Mouse (Mus musculus): ENCODE results near the gene Zfp503. TPM values are rescaled to one million over a fixed set of nuclear protein-coding genes. Genes with fewer than 3 reads are reported as not detected.

The Zfp503 gene
- total and polyA plus RNA-seq, 3 experiments: not detected

- Histone ChIP-seq H3K36me3 (replicated peaks in 1 of 2; ENCODE audit: control insufficient read depth in 1 of 2, insufficient read depth in 1 of 2, low read length in 1 of 2) (no peaks in the 10 kb centered on the region), H3K79me2 (replicated peaks; ENCODE audit: control insufficient read depth, extremely low read depth, insufficient read depth, poor library complexity, severe bottlenecking) (no peaks in the 10 kb centered on the region), H3K9ac (ENCODE audit: insufficient read depth, low read depth) (no peak overlapping the region), H3K4me1 (ENCODE audit: control insufficient read depth in 1 of 2, insufficient read depth in 2 of 2) (peaks cover 0 to 3% of the 10 kb centered on the region in 2 experiments; a peak in 2 of 4 replicates), H3K27ac (ENCODE audit: insufficient read depth, low read depth) (no peak overlapping the region), H3K4me2 (ENCODE audit: insufficient read depth, low read depth, poor library complexity, severe bottlenecking) (no peak overlapping the region), H3K4me3 (replicated peaks in 1 of 3; ENCODE audit: low read depth in 2 of 3, low read length in 2 of 3, poor library complexity in 1 of 3) (no peak overlapping the region), H3K9me3 (replicated peaks; ENCODE audit: low read length) (peaks cover 52% of the 10 kb centered on the region), H3K27me3 (replicated peaks) (no peaks in the 10 kb centered on the region)
- dilution Hi-C loops (cut with MboI; ENCODE audit: extremely low pct_ligation_motif_present, extremely low pct_unique_long_range_greater_than_20kb, low sequenced_read_pairs): no loop called here
- TF ChIP-seq POLR2AphosphoS2 (IDR thresholded peaks at IDR 0.05; ENCODE audit: low read depth, low read length) (no peak), SIN3A (IDR thresholded peaks at IDR 0.05; ENCODE audit: low read length) (no peak), MYC (IDR thresholded peaks at IDR 0.05; ENCODE audit: low read depth, low read length) (no peak), MAX (IDR thresholded peaks at IDR 0.05; ENCODE audit: low read length) (no peak), IRF4 (IDR thresholded peaks at IDR 0.05; ENCODE audit: low read depth, low read length) (no peak), JUND (conservative IDR thresholded peaks at IDR 0.05; ENCODE audit: low read depth, low read length) (no peak), SMC3 (IDR thresholded peaks at IDR 0.05; ENCODE audit: low read depth, low read length) (no peak), MAFK (IDR thresholded peaks at IDR 0.05; ENCODE audit: insufficient replicate concordance, low read length) (no peak), USF1 (IDR thresholded peaks at IDR 0.05; ENCODE audit: low read depth, low read length) (no peak)
- no peak for DNase-seq (ENCODE audit: extremely low read depth)
- in situ Hi-C loops (cut with MboI; ENCODE audit: low pct_ligation_motif_present, low pct_unique_long_range_greater_than_20kb, low sequenced_read_pairs): no loop called here
Measured at GRCm38 (mm10) chr14:21988577-21989290, 667 bp downstream of the Zfp503 start.

GRCm38 (mm10) chr14:21987660-21988576, 1.5 kb downstream of the Zfp503 start:
- peaks cover 53% of the 10 kb centered on the region for H3K9me3 ChIP-seq (replicated peaks; ENCODE audit: low read length)
- no peaks in the 10 kb centered on the region for H3K27me3 ChIP-seq (replicated peaks)
- H3K27ac ChIP-seq (ENCODE audit: insufficient read depth, low read depth): no peak overlapping the region
- dilution Hi-C loops (cut with MboI; ENCODE audit: extremely low pct_ligation_motif_present, extremely low pct_unique_long_range_greater_than_20kb, low sequenced_read_pairs) (no loop called here), in situ Hi-C loops (cut with MboI; ENCODE audit: low pct_ligation_motif_present, low pct_unique_long_range_greater_than_20kb, low sequenced_read_pairs) (no loop called here)
- no peaks in the 10 kb centered on the region for H3K36me3 ChIP-seq (replicated peaks in 1 of 2; ENCODE audit: control insufficient read depth in 1 of 2, insufficient read depth in 1 of 2, low read length in 1 of 2)
- no peak for DNase-seq (ENCODE audit: extremely low read depth)
- H3K79me2 ChIP-seq (replicated peaks; ENCODE audit: control insufficient read depth, extremely low read depth, insufficient read depth, poor library complexity, severe bottlenecking): no peaks in the 10 kb centered on the region
- TF ChIP-seq ELF1 (IDR thresholded peaks at IDR 0.05; ENCODE audit: low read depth, low read length) (no peak), USF2 (conservative IDR thresholded peaks at IDR 0.05; ENCODE audit: low read depth, low read length) (no peak), JUN (IDR thresholded peaks at IDR 0.05; ENCODE audit: insufficient read depth, low read depth, low read length) (no peak), MAFK (IDR thresholded peaks at IDR 0.05; ENCODE audit: insufficient replicate concordance, low read length) (no peak), ETS1 (conservative IDR thresholded peaks at IDR 0.05; ENCODE audit: low read depth, low read length) (no peak), CTCF (conservative IDR thresholded peaks at IDR 0.05 in 1 of 2, IDR thresholded peaks at IDR 0.05 in 1 of 2; ENCODE audit: low read depth in 2 of 2, low read length in 2 of 2) (no peak), MYC (IDR thresholded peaks at IDR 0.05; ENCODE audit: low read depth, low read length) (no peak), E2F4 (IDR thresholded peaks at IDR 0.05; ENCODE audit: insufficient replicate concordance, low read depth, low read length) (no peak)
- no peak overlapping the region for H3K9ac ChIP-seq (ENCODE audit: insufficient read depth, low read depth)
- no peak overlapping the region for H3K4me2 ChIP-seq (ENCODE audit: insufficient read depth, low read depth, poor library complexity, severe bottlenecking)
- H3K4me3 ChIP-seq (replicated peaks in 1 of 3; ENCODE audit: low read depth in 2 of 3, low read length in 2 of 3, poor library complexity in 1 of 3): no peak overlapping the region
- H3K4me1 ChIP-seq (ENCODE audit: control insufficient read depth in 1 of 2, insufficient read depth in 2 of 2): no peaks in the 10 kb centered on the region
